Mouse (Mus musculus): ENCODE results near the gene Jph4. TPM values are rescaled to one million over a fixed set of nuclear protein-coding genes. Genes with fewer than 3 reads are reported as not detected.

Jph4 gene
- polyA plus RNA-seq, 1 experiment from 2014 or later = 0.56 TPM

DNA sequence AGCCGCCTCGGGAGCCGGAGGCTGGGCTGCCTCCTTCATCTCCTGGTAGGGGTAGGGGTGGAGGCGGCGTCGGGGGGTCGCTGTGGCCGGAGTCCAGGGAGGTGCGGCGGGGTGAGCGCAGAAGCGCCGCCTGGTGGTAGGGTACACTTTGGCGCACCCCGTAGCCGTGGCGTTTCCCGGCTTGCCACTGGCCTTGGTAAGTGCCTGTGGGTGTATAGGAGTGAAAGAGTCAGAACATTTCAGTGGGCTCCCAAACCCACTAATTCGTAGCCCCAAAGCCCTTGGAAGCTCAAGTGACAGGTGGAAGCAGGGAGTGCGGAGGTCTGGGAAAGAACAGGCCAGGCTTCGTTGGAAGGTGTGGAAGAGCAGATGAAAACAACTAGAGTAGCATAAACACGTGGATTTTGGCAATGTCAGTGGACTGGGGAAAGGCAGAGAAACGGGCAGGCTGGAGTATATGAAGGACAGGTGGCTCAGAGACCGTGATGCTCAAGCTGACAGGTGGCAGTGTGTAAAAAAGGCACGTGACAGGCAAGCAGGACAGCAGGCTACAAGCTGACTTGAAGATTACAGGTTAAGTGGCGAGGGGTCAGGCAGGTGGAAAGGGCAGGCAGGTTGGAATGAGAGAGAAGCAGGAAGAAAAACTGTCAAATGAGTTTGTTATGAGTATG, 2.6 kb downstream of the Jph4 start:
- H3K27ac ChIP-seq = no peak overlapping the region
- H3K4me1 ChIP-seq = peaks cover 52% of the 10 kb centered on the region
- H3K9me3 ChIP-seq = no peaks in the 10 kb centered on the region
- H3K4me3 ChIP-seq = peak overlapping the region; percentile 76
- peaks cover 95% of the 10 kb centered on the region for H3K27me3 ChIP-seq (ENCODE audit: poor library complexity, severe bottlenecking)
- no peaks in the 10 kb centered on the region for H3K36me3 ChIP-seq (replicated peaks)
- DNase-seq (ENCODE audit: extremely low spot score, low spot score) = no peak
- 12% methylated on average over 26 of the region's 26 CpGs for WGBS

DNA sequence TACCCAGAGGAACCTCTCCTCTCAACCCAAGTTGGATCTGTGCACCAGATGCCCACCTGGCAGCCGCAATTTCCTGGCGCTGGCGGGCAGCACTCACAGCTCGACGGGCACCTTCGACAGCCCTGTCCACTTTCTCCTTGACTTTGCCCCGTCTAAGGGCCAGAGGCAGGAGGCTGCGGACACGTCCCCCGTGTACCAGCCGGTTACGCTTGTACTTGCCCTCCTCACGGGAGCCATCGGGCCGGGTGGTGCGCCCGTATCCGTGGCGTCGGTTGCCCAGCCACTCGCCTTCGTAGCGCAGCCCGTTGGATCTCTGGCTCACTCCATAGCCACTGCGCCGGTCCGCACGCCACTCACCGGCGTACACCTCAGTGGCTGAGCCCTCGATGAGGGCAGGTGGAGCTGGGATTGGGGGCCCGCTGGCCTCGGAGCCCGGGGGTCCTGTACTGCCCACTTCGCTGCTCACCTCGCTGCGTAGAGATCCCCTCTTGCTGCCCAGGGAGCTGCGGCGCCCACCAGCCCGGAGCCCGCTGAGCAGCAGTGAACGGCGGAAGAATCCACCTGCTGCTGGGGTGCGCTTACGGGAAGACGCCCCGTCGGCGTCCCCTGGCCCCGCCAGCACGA, 3.3 kb downstream of the Jph4 start:
- Histone ChIP-seq H3K36me3 (replicated peaks) (no peaks in the 10 kb centered on the region), H3K9me3 (no peaks in the 10 kb centered on the region), H3K4me1 (peaks cover 58% of the 10 kb centered on the region), H3K4me3 (peak overlapping the region; percentile 76; the same call in 1 of the 2 replicates), H3K27me3 (ENCODE audit: poor library complexity, severe bottlenecking) (peaks cover 100% of the 10 kb centered on the region), H3K27ac (no peak overlapping the region)
- 73% methylated on average over 51 of the region's 51 CpGs for WGBS
- DNase-seq (ENCODE audit: extremely low spot score, low spot score) = no peak

DNA sequence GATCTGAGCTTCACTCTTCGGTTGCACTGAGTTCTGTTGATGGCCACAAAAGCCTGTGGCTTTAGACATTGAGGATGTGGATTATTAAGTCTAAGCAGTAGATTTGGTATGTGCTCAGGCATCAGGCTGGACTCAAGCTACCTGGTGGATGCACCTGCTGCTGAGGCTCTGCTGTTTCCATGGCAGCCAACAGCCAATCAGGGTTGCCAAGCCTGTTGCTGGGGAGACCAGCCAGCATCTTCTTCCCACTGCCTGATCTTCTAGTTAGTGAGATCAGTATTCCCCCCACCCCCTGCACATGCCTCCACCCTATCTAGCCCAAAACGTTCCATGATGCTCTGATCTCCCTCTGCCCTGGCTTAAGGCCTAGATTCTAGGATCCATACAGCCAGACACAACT, 5.0 kb downstream of the Jph4 start:
- WGBS = 85% methylated on average over 2 of the region's 2 CpGs
- peaks cover 72% of the 10 kb centered on the region for H3K4me1 ChIP-seq

DNA sequence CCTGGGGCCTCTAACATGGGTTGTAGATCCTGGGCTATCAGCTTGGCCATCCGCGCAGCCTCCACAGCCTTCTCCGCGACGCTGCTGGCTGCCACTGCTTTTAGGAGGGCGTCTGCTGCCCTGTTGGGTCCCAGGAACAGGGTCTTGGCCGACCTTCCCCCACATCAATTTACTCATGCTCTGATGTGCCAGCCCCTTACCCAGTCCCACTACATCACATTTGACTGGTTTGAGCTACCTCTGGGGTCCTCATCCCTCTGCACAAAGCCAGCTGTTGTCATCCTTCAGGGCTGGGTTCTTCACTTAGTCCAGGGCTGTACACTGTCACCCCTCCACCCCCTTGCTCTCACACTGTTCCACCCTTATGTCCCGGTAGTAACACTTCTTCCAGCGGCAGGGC, 6.7 kb downstream of the Jph4 start:
- 44% methylated on average over 9 of the region's 9 CpGs for WGBS
- Histone ChIP-seq H3K9me3 (no peaks in the 10 kb centered on the region), H3K36me3 (replicated peaks) (no peaks in the 10 kb centered on the region), H3K27ac (peak overlapping the region; percentile 65; the same call in 1 of the 2 replicates), H3K27me3 (ENCODE audit: poor library complexity, severe bottlenecking) (peaks cover 82% of the 10 kb centered on the region), H3K4me3 (peak overlapping the region; percentile 30; the same call in 1 of the 2 replicates), H3K4me1 (peaks cover 72% of the 10 kb centered on the region)
- no peak for DNase-seq (ENCODE audit: extremely low spot score, low spot score)

More for the DNA sequence above, 5.0 kb downstream of the Jph4 start:
- Histone ChIP-seq H3K4me3 (no peak overlapping the region), H3K36me3 (replicated peaks) (no peaks in the 10 kb centered on the region), H3K9me3 (no peaks in the 10 kb centered on the region), H3K27me3 (ENCODE audit: poor library complexity, severe bottlenecking) (peaks cover 98% of the 10 kb centered on the region), H3K27ac (no peak overlapping the region)
- no peak for DNase-seq (ENCODE audit: extremely low spot score, low spot score)

- Histone ChIP-seq H3K27ac (peak overlapping the region; percentile 65), H3K36me3 (replicated peaks) (no peaks in the 10 kb centered on the region), H3K9me3 (no peaks in the 10 kb centered on the region), H3K4me1 (peaks cover 69% of the 10 kb centered on the region), H3K4me3 (peak overlapping the region; percentile 30; the same call in 1 of the 2 replicates), H3K27me3 (ENCODE audit: poor library complexity, severe bottlenecking) (peaks cover 76% of the 10 kb centered on the region)
- WGBS = 14% methylated on average over 21 of the region's 21 CpGs
- DNase-seq (ENCODE audit: extremely low spot score, low spot score) = no peak
Observed at GRCm38 (mm10) chr14:55109048-55109873, 7.5 kb downstream of the Jph4 start.

DNA sequence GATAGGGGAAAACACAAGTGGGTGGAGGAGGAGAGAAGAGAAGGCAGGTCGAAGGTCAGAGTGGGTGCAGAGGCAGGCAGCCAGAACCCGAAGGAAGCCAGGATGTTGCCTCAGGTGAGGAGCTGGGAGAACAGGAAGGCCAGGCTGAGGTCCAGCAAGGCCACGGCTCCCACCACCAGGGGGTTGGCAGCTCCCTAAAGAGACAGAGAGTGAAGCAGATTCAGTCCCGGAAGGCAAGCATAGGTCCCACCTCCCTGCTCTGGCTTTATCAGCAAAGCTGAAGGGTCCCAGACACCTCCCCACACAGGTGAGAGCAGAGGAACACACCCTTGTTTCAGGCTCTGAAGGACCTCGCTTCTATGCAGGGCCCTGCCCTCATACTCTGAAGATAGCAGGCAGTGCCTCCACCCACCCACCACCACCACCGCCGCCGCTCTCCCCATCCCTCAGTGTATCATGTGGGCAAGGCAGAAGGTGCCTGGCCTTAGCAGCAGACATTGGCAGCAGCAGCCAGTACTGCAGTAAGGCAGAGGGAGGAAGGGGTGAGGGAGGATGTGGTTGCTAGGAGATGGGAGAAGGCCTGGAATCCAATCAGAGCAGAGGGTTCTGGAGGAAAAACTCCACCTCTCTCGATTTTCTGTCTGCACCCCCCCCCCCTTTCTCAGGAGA, 8.4 kb downstream of the Jph4 start:
- DNase-seq (ENCODE audit: extremely low spot score, low spot score) = no peak
- Histone ChIP-seq H3K27ac (peak overlapping the region; percentile 31), H3K36me3 (replicated peaks) (no peaks in the 10 kb centered on the region), H3K9me3 (no peaks in the 10 kb centered on the region), H3K27me3 (ENCODE audit: poor library complexity, severe bottlenecking) (peaks cover 67% of the 10 kb centered on the region), H3K4me3 (peak overlapping the region; percentile 30; the same call in 1 of the 2 replicates), H3K4me1 (peaks cover 60% of the 10 kb centered on the region)
- WGBS = 40% methylated on average over 9 of the region's 9 CpGs

GRCm38 (mm10) chr14:55106990-55107389, 9.7 kb downstream of the Jph4 start:
- H3K4me3 ChIP-seq = peak overlapping the region; percentile 60
- WGBS = 72% methylated on average over 8 of the region's 8 CpGs
- H3K9me3 ChIP-seq = no peaks in the 10 kb centered on the region
- H3K36me3 ChIP-seq (replicated peaks) = 0 out of 2 replicates have a peak, but pooled peaks cover 5% of the 10 kb centered on the region
- no peak overlapping the region for H3K27ac ChIP-seq
- peaks cover 54% of the 10 kb centered on the region for H3K27me3 ChIP-seq (ENCODE audit: poor library complexity, severe bottlenecking)
- peaks cover 59% of the 10 kb centered on the region for H3K4me1 ChIP-seq
- DNase-seq (ENCODE audit: extremely low spot score, low spot score) = no peak

DNA sequence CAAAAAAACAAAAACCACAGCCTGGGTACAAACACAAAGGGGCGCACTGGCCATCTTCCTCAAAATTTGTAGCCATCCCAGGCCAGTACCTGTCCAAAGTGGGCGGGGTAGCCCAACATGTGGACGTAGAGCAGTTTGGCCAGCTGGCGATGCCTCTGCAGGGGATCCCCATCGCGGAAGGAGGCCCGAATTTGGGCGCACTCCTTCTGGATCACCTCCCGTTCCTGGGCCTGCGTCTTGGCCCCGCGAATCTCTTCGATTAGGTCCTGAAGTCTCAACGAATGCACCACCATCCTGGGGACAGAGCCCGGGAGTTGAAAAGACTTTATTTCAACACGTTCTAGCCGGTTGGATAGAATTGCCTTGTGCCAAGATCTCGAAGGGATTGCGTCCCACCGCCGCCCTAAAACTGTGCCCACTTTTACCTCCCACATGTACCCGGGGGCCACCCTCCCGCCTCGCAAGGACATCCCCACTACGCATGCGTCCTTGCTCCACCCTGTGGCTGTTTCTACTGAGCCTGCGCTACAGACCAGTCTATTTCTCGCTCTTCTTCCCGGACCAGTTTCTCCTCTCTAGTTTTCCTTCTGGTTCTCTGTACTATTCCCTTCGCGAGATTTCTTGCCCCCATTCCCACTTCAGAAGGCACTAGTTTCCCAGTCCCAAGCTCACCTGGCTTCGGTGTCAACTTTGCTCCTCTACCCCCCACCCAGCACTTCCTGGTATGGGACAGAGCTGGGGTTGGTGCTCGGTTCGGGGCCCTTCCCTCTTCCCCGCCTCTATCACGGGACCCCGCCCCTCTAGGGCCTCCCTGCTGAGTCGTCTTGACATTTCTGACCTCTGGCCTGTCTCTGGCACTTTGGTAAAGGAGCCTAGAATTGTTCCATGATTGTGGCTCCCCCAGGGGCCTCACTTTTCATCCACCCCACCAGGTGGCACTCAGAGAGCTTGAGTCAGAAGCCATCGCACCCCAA, 10.6 kb downstream of the Jph4 start, which contains the start of gene Ap1g2:
TSS of gene Ap1g2 (minus strand) at position 758 of the 974 bp plus-strand sequence.
- Histone ChIP-seq H3K4me1 (peaks cover 59% of the 10 kb centered on the region), H3K27ac (peak within 1 kb of the TSS; percentile 86), H3K36me3 (replicated peaks) (peaks cover 5% of the 10 kb centered on the region; the same call in 1 of the 2 replicates), H3K4me3 (peak within 1 kb of the TSS; percentile 60), H3K9me3 (no peaks in the 10 kb centered on the region), H3K27me3 (ENCODE audit: poor library complexity, severe bottlenecking) (peaks cover 45% of the 10 kb centered on the region)
- under 1% methylated on average over 39 of the region's 39 CpGs for WGBS
- DNase-seq (ENCODE audit: extremely low spot score, low spot score) = peak; percentile 77

- Histone ChIP-seq H3K4me3 (peak overlapping the region; percentile 60), H3K36me3 (replicated peaks) (peaks cover 8% of the 10 kb centered on the region; the same call in 1 of the 2 replicates), H3K9me3 (no peaks in the 10 kb centered on the region), H3K27ac (peak overlapping the region; percentile 86), H3K27me3 (ENCODE audit: poor library complexity, severe bottlenecking) (peaks cover 38% of the 10 kb centered on the region), H3K4me1 (peaks cover 58% of the 10 kb centered on the region)
- no peak for DNase-seq (ENCODE audit: extremely low spot score, low spot score)
- WGBS = 2% methylated on average over 7 of the region's 7 CpGs
Observed at GRCm38 (mm10) chr14:55105386-55105785, 11.3 kb downstream of the Jph4 start.

DNA sequence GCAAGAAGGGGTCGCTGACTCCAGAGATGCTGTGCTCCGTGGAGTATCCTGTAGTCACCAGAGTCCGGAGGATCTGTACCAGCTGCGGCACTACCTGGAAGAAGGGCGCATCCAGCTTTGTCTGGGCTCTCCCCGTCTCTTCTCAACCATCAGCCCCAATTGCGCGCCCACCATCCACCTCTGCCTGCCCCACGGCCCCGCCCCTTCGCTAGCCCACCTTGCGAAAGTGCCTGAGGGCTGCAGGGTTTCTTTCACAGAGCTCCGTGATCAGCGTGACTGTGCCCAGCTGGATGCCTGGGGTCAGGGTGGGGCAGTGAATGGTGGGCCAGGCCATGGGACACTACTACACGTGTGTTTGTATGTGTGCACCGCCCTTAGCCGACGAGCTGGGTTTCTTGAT, 12.4 kb downstream of the Jph4 start:
- no peak overlapping the region for H3K27ac ChIP-seq
- 85% methylated on average over 18 of the region's 18 CpGs for WGBS
- H3K27me3 ChIP-seq (ENCODE audit: poor library complexity, severe bottlenecking) = peaks cover 28% of the 10 kb centered on the region
- H3K36me3 ChIP-seq (replicated peaks) = peaks cover 10% of the 10 kb centered on the region; the same call in 1 of the 2 replicates
- DNase-seq (ENCODE audit: extremely low spot score, low spot score) = no peak
- H3K4me3 ChIP-seq = no peak overlapping the region
- H3K9me3 ChIP-seq = no peaks in the 10 kb centered on the region
- peaks cover 48% of the 10 kb centered on the region for H3K4me1 ChIP-seq

- WGBS = 93% methylated on average over 15 of the region's 15 CpGs
- DNase-seq (ENCODE audit: extremely low spot score, low spot score) = no peak
- H3K27ac ChIP-seq = no peak overlapping the region
Observed at GRCm38 (mm10) chr14:55102253-55102785, 14.4 kb downstream of the Jph4 start.

More at GRCm38 (mm10) chr14:55102253-55102785, 14.4 kb downstream of the Jph4 start:
- H3K36me3 ChIP-seq (replicated peaks) = peaks cover 30% of the 10 kb centered on the region
- peaks cover 33% of the 10 kb centered on the region for H3K4me1 ChIP-seq
- H3K9me3 ChIP-seq = no peaks in the 10 kb centered on the region
- peaks cover 7% of the 10 kb centered on the region for H3K27me3 ChIP-seq (ENCODE audit: poor library complexity, severe bottlenecking)
- no peak overlapping the region for H3K4me3 ChIP-seq

Measured in forebrain, embryonic 10.5 days (tissue).